Mouse (Mus musculus) monocyte, adult 5-6 weeks (primary cell): Measurements from ENCODE around the gene Gga1. TPM values are rescaled to one million over a fixed set of nuclear protein-coding genes. Genes with fewer than 3 reads are reported as not detected.

ENCODE experiments used
- ATAC-seq: fragments of 153-309, 156-312 bp; replicated peaks from 2 replicates; pipeline ENCODE4 v1.8.0; 2017; ENCODE audit warnings: mild to moderate bottlenecking; ENCODE audit not compliant: low TSS enrichment, insufficient number of reproducible peaks, severe bottlenecking, poor library complexity, low FRiP score
- total RNA-seq: library from RNA; stranded (forward); fragments of 200-1000, 200-491, 200-594 nt; gene quantifications from 3 replicates; pipeline ENCODE4 v1.2.3, GENCODE M21; 2017

Gene Gga1
- total RNA-seq, 1 experiment from 2014 or later: 20.8 TPM

- no peak for ATAC-seq
These were observed 23.0 kb downstream of the Gga1 start, which contains the start of gene Sh3bp1 for GRCm38 (mm10) chr15:78899740-78900584. Gene Sh3bp1 (plus strand): TSS chr15:78899768.

GRCm38 (mm10) chr15:78900585-78901421 lies 23.8 kb downstream of the Gga1 start:
- ATAC-seq: 0 out of 2 replicates have a peak, but pooled peaks have one; percentile 10

GRCm38 (mm10) chr15:78901422-78901789 lies 24.4 kb downstream of the Gga1 start:
- ATAC-seq: no peak

GRCm38 (mm10) chr15:78903243-78903642 lies 26.3 kb downstream of the Gga1 start:
- ATAC-seq: peak; percentile 34

- ATAC-seq: no peak
These were observed 31.4 kb downstream of the Gga1 start for GRCm38 (mm10) chr15:78908399-78908798.

- ATAC-seq: no peak
These were observed 32.0 kb downstream of the Gga1 start for GRCm38 (mm10) chr15:78908982-78909381.

- no peak for ATAC-seq
These were observed 35.0 kb downstream of the Gga1 start for GRCm38 (mm10) chr15:78912040-78912439.

- peak; percentile 89 for ATAC-seq
These were observed 36.7 kb downstream of the Gga1 start, which contains the start of gene Pdxp for GRCm38 (mm10) chr15:78913632-78914090. Gene Pdxp (plus strand): TSS chr15:78913919.

GRCm38 (mm10) chr15:78914091-78914822 lies 37.3 kb downstream of the Gga1 start:
- no peak for ATAC-seq

- no peak for ATAC-seq
These were observed 38.1 kb downstream of the Gga1 start for GRCm38 (mm10) chr15:78914823-78915659.

GRCm38 (mm10) chr15:78915660-78916017 lies 38.6 kb downstream of the Gga1 start:
- peak; percentile 65 for ATAC-seq

GRCm38 (mm10) chr15:78916052-78916826 lies 39.2 kb downstream of the Gga1 start:
- no peak for ATAC-seq

GRCm38 (mm10) chr15:78918126-78918525 lies 41.1 kb downstream of the Gga1 start:
- no peak for ATAC-seq

- no peak for ATAC-seq
These were observed 42.9 kb downstream of the Gga1 start for GRCm38 (mm10) chr15:78919914-78920313.

GRCm38 (mm10) chr15:78922700-78923099 lies 45.7 kb downstream of the Gga1 start:
- ATAC-seq: no peak

- ATAC-seq: peak; percentile 42; the same call in 1 of the 2 replicates
These were observed 46.6 kb downstream of the Gga1 start for GRCm38 (mm10) chr15:78923585-78923984.

- no peak for ATAC-seq
These were observed 48.1 kb downstream of the Gga1 start for GRCm38 (mm10) chr15:78925129-78925528.
